Mouse (Mus musculus) ES-Bruce4 (cell line): Measurements from ENCODE around the gene Sgms2. TPM values are rescaled to one million over a fixed set of nuclear protein-coding genes. Genes with fewer than 3 reads are reported as not detected.

ENCODE experiments used
- H3K27ac ChIP-seq: 2 replicates; pipeline ENCODE4 v1.5.1; 2012; ENCODE audit warnings: low read length, inconsistent platforms; ENCODE audit not compliant: insufficient read depth
- H3K27me3 ChIP-seq: 2 replicates; pipeline ENCODE4 v1.6.1; 2012; ENCODE audit warnings: mild to moderate bottlenecking, low read length, inconsistent platforms; ENCODE audit not compliant: control insufficient read depth, poor library complexity, insufficient read depth, severe bottlenecking
- H3K36me3 ChIP-seq: 2 replicates; pipeline ENCODE4 v1.6.1; 2012; ENCODE audit warnings: inconsistent platforms, mild to moderate bottlenecking, low read length, moderate library complexity; ENCODE audit not compliant: control insufficient read depth, poor library complexity, insufficient read depth, severe bottlenecking
- H3K4me1 ChIP-seq: one replicate; pipeline ENCODE4 v1.8.1; 2011; ENCODE audit warnings: low read length; ENCODE audit not compliant: control insufficient read depth, insufficient read depth
- H3K4me3 ChIP-seq: 2 replicates; pipeline ENCODE4 v1.5.1; 2011; ENCODE audit warnings: low read depth, mild to moderate bottlenecking, low read length
- H3K9ac ChIP-seq: 2 replicates; pipeline ENCODE4 v1.6.1; 2012; ENCODE audit warnings: low read depth, mild to moderate bottlenecking, inconsistent platforms; ENCODE audit not compliant: poor library complexity, severe bottlenecking
- H3K9me3 ChIP-seq: replicated peaks from 2 replicates; pipeline ENCODE4 v1.6.1; 2012; ENCODE audit warnings: mild to moderate bottlenecking, low read length, inconsistent platforms; ENCODE audit not compliant: control insufficient read depth, poor library complexity, insufficient read depth, severe bottlenecking
- CTCF ChIP-seq: IDR thresholded peaks from one replicate; pipeline ENCODE4 v1.8.1; 2011; ENCODE audit warnings: low read depth, low read length
- EP300 ChIP-seq: IDR thresholded peaks from 2 replicates; pipeline ENCODE4 v1.6.1; 2011; ENCODE audit warnings: low read depth, low read length; ENCODE audit not compliant: insufficient read depth
- POLR2A ChIP-seq: IDR thresholded peaks from one replicate; pipeline ENCODE4 v1.8.1; 2011; ENCODE audit warnings: low read length; ENCODE audit not compliant: insufficient read depth
- polyA plus RNA-seq: library from polyadenylated mRNA; stranded (reverse); fragments of >200 nt; gene quantifications from 2 replicates; pipeline ENCODE4 v1.2.4, GENCODE M21; 2011; ENCODE audit warnings: low read depth; ENCODE audit not compliant: missing spikeins, insufficient read depth, insufficient read length

Gene Sgms2
- polyA plus RNA-seq, 1 experiment: 2.2 TPM

GRCm38 (mm10) chr3:131490143-131490908, 885 bp downstream of the Sgms2 start:
- H3K36me3 ChIP-seq: no peaks in the 10 kb centered on the region
- peak overlapping the region; percentile 68 for H3K4me3 ChIP-seq
- no peaks in the 10 kb centered on the region for H3K4me1 ChIP-seq
- H3K9ac ChIP-seq: peak overlapping the region; percentile 66
- no peaks in the 10 kb centered on the region for H3K9me3 ChIP-seq
- TF ChIP-seq EP300: no peak
- TF ChIP-seq CTCF: no peak
- TF ChIP-seq POLR2A: no peak
- peaks cover 6% of the 10 kb centered on the region; the same call in 1 of the 2 replicates for H3K27me3 ChIP-seq
- no peak overlapping the region for H3K27ac ChIP-seq

DNA sequence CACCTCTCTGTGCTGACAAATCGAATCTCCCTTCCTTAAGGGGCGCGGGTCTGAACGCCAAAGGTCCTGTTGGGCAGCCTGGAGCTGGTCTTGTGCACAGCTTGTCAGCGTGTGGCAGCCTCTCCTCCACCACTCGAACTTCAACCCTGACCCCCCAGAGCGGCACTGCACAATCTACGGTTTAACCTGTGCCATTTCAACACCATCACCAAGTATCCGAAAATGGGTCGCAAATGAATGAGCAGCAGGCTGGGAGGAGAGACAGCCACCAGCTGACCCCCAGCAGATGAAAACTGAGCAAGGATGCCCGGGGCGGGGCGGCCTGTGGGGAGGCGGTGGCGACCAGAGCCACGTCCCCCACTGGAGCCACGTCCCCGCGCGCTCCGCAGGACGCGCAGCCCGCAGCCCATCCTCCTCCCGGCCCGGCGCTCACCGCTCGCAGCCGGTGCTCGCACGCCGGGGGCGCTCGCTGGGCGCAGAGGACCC, 1.5 kb downstream of the Sgms2 start:
- peak overlapping the region; percentile 66 for H3K9ac ChIP-seq

DNA sequence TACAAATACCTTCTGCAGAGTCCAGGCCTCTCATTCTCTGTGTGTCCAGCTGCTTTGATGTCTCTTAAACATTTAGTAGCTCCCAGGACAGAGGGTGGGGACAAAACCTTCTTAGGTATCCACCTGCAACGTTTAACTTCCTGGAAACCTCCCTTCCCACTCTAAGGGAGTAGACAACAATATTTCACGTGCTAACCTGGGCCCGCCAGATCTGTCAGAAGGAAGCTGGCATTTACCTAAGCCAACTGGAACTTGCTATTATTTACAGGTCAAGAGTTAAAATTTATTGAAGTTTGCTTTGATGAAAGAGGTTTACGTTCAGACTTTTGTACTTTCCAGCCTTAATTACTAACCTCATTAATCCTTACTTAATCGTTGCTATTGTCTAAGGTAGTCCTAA, 2.2 kb downstream of the Sgms2 start:
- Histone ChIP-seq H3K27ac (no peak overlapping the region), H3K4me3 (no peak overlapping the region), H3K9me3 (no peaks in the 10 kb centered on the region), H3K4me1 (no peaks in the 10 kb centered on the region), H3K36me3 (no peaks in the 10 kb centered on the region), H3K27me3 (peaks cover 6% of the 10 kb centered on the region; the same call in 1 of the 2 replicates), H3K9ac (no peak overlapping the region)
- TF ChIP-seq POLR2A: no peak
- no peak for TF ChIP-seq EP300
- no peak for TF ChIP-seq CTCF

More for the DNA sequence above, 1.5 kb downstream of the Sgms2 start:
- peaks cover 6% of the 10 kb centered on the region; the same call in 1 of the 2 replicates for H3K27me3 ChIP-seq
- TF ChIP-seq EP300 (no peak), CTCF (no peak), POLR2A (no peak)
- H3K4me3 ChIP-seq: peak overlapping the region; percentile 68
- no peaks in the 10 kb centered on the region for H3K36me3 ChIP-seq
- no peak overlapping the region for H3K27ac ChIP-seq
- H3K4me1 ChIP-seq: no peaks in the 10 kb centered on the region
- H3K9me3 ChIP-seq: no peaks in the 10 kb centered on the region

DNA sequence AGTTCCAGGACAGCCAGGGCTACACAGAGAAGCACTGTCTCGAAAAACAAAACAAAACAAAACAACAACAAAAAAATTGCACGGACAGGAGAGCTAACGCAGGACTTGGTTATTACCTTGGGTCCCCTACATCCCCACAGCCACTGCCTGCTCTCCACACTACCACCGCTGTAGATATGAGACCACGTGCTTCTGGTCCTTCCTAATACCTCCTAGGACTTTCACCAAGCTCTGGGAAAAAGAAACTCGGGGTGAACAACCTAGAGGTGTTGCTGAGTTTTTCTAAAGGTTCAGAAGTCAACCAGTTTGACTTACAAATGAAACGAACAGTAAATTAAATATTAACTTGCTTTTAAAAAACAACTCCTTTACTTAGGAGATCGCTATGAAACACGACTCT, 2.8 kb downstream of the Sgms2 start:
- Histone ChIP-seq H3K9me3 (no peaks in the 10 kb centered on the region), H3K36me3 (no peaks in the 10 kb centered on the region), H3K4me1 (no peaks in the 10 kb centered on the region), H3K27ac (no peak overlapping the region), H3K4me3 (no peak overlapping the region), H3K27me3 (peaks cover 6% of the 10 kb centered on the region; the same call in 1 of the 2 replicates), H3K9ac (no peak overlapping the region)
- TF ChIP-seq POLR2A: no peak
- no peak for TF ChIP-seq EP300
- no peak for TF ChIP-seq CTCF

DNA sequence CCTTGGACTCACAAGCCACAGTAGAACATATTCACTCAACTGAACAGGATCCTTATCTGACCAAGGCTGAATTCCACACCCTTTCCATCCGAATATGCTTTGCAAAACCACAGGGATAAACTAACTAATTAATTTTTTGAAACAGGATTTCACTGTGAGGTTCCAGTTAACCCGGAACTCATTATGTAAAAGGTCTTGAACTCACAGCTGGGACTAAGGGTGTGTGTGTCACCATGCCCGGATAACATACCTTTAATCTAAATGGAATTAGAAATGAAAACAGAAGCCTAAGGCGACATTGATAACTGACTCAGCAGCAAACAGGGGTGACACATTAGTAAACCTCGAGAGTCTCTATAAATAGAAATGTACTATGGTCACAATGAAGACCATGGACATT, 5.8 kb downstream of the Sgms2 start:
- no peak overlapping the region for H3K4me3 ChIP-seq
- no peaks in the 10 kb centered on the region for H3K9me3 ChIP-seq
- TF ChIP-seq CTCF (no peak), POLR2A (no peak), EP300 (no peak)
- no peaks in the 10 kb centered on the region for H3K4me1 ChIP-seq
- no peak overlapping the region for H3K27ac ChIP-seq
- no peaks in the 10 kb centered on the region for H3K36me3 ChIP-seq
- H3K27me3 ChIP-seq: no peaks in the 10 kb centered on the region
- no peak overlapping the region for H3K9ac ChIP-seq

- no peak overlapping the region for H3K27ac ChIP-seq
- H3K9me3 ChIP-seq: no peaks in the 10 kb centered on the region
- no peak overlapping the region for H3K4me3 ChIP-seq
- no peaks in the 10 kb centered on the region for H3K36me3 ChIP-seq
- no peaks in the 10 kb centered on the region for H3K4me1 ChIP-seq
- H3K9ac ChIP-seq: no peak overlapping the region
- H3K27me3 ChIP-seq: no peaks in the 10 kb centered on the region
- TF ChIP-seq EP300 (no peak), POLR2A (no peak), CTCF (no peak)
Measured at GRCm38 (mm10) chr3:131483650-131484049, 7.6 kb downstream of the Sgms2 start.
